Mouse (Mus musculus) liver, embryonic 13.5 days (tissue): ENCODE data around the gene Heatr5b. TPM values are rescaled to one million over a fixed set of nuclear protein-coding genes. Genes with fewer than 3 reads are reported as not detected.

ENCODE experiments used
- ATAC-seq: fragments of 200-750 bp; cut with Nextera tagmentation; 2 replicates; pipeline ENCODE4 v1.8.0; 2017; ENCODE audit warnings: low read depth, mild to moderate bottlenecking, moderate number of reproducible peaks, moderate library complexity
- DNase-seq: peaks from one replicate; pipeline ENCODE4 v3.0.0; 2022
- H3K27ac ChIP-seq: fragments of 300-500 bp; sonication (generic); 2 replicates; pipeline ENCODE4 v1.5.1; 2015; ENCODE audit warnings: moderate library complexity, mild to moderate bottlenecking, inconsistent platforms
- H3K27me3 ChIP-seq: fragments of 300-500 bp; sonication (generic); 2 replicates; pipeline ENCODE4 v1.6.1; 2015; ENCODE audit warnings: mild to moderate bottlenecking, inconsistent platforms
- H3K36me3 ChIP-seq: fragments of 300-500 bp; sonication (generic); 2 replicates; pipeline ENCODE4 v1.6.1; 2015; ENCODE audit warnings: mild to moderate bottlenecking, inconsistent platforms
- H3K4me1 ChIP-seq: fragments of 300-500 bp; sonication (generic); replicated peaks from 2 replicates; pipeline ENCODE4 v1.6.1; 2015; ENCODE audit warnings: inconsistent platforms
- H3K4me2 ChIP-seq: fragments of 300-500 bp; sonication (generic); 2 replicates; pipeline ENCODE4 v1.6.1; 2015; ENCODE audit warnings: inconsistent platforms, mild to moderate bottlenecking, moderate library complexity
- H3K4me3 ChIP-seq: fragments of 300-500 bp; sonication (generic); replicated peaks from 2 replicates; pipeline ENCODE4 v1.5.1; 2015; ENCODE audit warnings: mild to moderate bottlenecking, inconsistent platforms
- H3K9ac ChIP-seq: fragments of 300-500 bp; sonication (generic); 2 replicates; pipeline ENCODE4 v1.6.1; 2015; ENCODE audit warnings: mild to moderate bottlenecking, inconsistent platforms
- H3K9me3 ChIP-seq: fragments of 300-500 bp; sonication (generic); replicated peaks from 2 replicates; pipeline ENCODE4 v1.6.1; 2016; ENCODE audit warnings: inconsistent platforms
- WGBS: fragments of 180-500 bp; shearing (Covaris S2); methylation state at CpG from one replicate; pipeline ENCODE4 v1.1.7; 2015; ENCODE audit not compliant: insufficient replicate concordance; 5-methylcytosine and 5-hydroxymethylcytosine counted together
- polyA plus RNA-seq: library from polyadenylated mRNA; unstranded; fragments of >200 nt; fragmentation: Nextera tagmentation; extraction: Ambion mirVana; gene quantifications from 2 replicates; pipeline ENCODE4 v1.2.1, GENCODE M21; 2015

The Heatr5b gene
- 4.3 and 4.8 TPM in 2 replicates for polyA plus RNA-seq

DNA sequence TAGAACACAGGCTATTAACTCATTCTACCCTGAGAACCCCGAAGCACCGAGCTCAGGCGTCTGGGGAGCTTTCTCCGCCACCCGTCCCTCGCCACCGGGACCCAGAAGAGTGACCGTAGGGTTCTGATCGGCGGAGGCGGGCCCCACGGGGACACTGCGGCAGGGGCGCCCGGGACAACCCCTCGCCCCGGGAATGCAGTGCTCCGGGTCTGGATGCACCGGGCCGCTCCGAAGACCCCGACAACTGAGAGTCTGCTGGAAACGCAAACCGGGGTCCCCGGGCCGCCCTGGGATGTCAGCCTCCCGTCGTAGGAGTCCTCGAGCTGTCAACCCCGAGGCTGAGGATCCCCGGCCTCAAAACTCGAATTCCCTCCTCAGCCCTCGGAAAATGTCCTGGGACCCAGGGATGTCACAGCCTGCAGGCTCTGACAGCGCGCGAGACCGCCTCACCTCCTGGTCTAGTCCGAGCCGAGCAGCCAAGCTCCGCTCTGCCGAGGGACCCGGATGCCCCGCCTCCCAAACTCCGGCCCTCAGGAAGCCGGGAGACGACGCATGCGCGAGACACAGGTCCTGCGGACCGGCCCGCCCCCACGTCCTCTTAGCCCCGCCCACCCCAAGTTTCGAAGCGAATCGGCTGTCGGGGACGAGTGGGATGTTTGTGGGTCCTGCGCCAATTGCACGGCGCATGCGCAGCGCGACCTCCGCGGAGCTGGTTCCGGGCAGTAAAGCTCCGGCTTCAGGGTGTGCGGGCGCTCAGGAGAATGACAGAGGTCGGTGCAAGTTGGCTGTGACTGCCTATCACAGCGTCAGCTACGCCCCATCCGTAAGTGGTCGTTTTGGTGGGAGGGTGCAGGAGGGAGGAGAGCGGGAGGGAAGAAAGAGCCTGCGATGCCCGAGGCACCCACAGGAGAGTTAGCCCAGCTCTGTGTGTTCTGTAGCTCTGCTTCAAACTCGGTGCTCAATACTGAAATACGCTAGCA is at the start of gene Heatr5b, which contains the start of gene Gpatch11:
Gene Heatr5b, minus strand, starts transcription at position 509 of the 980 bp plus-strand sequence.
Gene Gpatch11, plus strand, starts transcription at position 712 of the 980 bp plus-strand sequence.
- Histone ChIP-seq H3K4me1 (peaks cover 15% of the 10 kb centered on the region), H3K9me3 (no peaks in the 10 kb centered on the region), H3K4me3 (peak within 1 kb of the TSS; percentile 90), H3K4me2 (peak within 1 kb of the TSS; percentile 85), H3K27me3 (no peaks in the 10 kb centered on the region), H3K27ac (peak within 1 kb of the TSS; percentile 93), H3K36me3 (peaks cover 18% of the 10 kb centered on the region), H3K9ac (peak within 1 kb of the TSS; percentile 93)
- WGBS: under 1% methylated on average over 81 of the region's 81 CpGs
- peak; percentile 95 for DNase-seq
- peak; percentile 97 for ATAC-seq

DNA sequence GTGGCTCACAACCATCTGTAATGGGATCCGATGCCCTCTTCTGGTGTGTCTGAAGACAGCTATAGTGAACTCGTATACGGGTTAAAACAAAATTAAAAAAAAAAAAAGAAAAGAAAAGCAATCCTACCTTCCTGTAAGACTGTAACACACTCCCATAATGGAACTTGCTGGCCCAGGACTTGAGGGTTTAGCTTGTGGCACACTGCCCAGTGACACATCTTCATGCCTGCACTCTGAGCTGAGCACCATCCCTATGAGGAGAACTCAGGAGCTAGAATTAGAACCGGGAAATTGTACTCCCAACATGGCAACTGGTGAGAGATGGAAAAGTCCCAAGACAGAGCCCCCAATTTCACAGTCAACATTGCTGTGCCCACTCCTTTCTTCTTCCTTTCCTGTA is 48.1 kb upstream of the Heatr5b start:
- H3K4me3 ChIP-seq: no peak overlapping the region
- no peak overlapping the region for H3K27ac ChIP-seq
- no peak for ATAC-seq
- H3K9me3 ChIP-seq: no peaks in the 10 kb centered on the region
- H3K4me2 ChIP-seq: peak overlapping the region; percentile 75; the same call in 1 of the 2 replicates
- no peaks in the 10 kb centered on the region for H3K27me3 ChIP-seq
- H3K9ac ChIP-seq: no peak overlapping the region
- DNase-seq: no peak
- 91% methylated on average over 4 of the region's 4 CpGs for WGBS
- H3K4me1 ChIP-seq: peaks cover 22% of the 10 kb centered on the region
- H3K36me3 ChIP-seq: peaks cover 19% of the 10 kb centered on the region

DNA sequence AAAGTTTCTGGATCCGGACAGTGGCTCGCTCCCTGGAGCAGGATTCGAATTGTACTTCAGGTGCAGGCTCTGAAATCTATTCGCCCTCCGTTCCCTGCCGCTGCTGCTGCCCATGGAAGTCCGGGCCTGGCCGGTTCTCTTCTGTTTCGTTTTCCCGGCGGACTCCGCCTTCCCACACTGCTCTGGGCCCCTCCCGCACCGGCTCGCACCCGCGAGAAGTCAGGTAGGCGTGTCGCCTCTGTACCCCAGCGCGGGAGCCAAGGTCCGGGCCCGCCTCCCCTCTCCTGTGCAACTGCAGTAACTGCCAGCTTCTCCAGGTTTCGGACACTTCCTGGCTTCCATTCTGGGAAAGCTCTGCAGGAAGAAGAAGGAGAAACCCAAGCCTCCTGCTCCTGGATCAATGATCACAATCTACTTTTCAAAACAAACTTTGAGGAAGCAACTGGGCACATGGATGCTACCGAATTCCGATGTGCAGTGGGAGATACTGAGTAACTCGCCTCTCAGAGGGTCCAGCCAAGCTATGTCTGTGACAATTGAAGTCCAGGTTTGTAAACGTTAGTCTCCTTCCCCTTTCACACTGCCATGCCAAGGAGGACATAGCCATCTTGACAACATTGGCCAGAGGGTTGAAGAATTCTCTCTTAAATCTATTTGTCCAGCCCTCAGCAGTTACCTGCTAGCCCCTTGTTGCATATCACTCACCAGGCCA is 47.4 kb upstream of the Heatr5b start, which contains the start of gene Eif2ak2:
Gene Eif2ak2, minus strand, starts transcription at position 173 of the 712 bp plus-strand sequence.
- peak; percentile 99 for ATAC-seq
- peaks cover 22% of the 10 kb centered on the region for H3K4me1 ChIP-seq
- peak within 1 kb of the TSS; percentile 82 for H3K27ac ChIP-seq
- no peaks in the 10 kb centered on the region for H3K27me3 ChIP-seq
- no peaks in the 10 kb centered on the region for H3K9me3 ChIP-seq
- H3K4me2 ChIP-seq: peak within 1 kb of the TSS; percentile 75
- peak within 1 kb of the TSS; percentile 89 for H3K9ac ChIP-seq
- peak within 1 kb of the TSS; percentile 83 for H3K4me3 ChIP-seq
- H3K36me3 ChIP-seq: peaks cover 26% of the 10 kb centered on the region
- DNase-seq: peak; percentile 82
- WGBS: 2% methylated on average over 28 of the region's 28 CpGs

DNA sequence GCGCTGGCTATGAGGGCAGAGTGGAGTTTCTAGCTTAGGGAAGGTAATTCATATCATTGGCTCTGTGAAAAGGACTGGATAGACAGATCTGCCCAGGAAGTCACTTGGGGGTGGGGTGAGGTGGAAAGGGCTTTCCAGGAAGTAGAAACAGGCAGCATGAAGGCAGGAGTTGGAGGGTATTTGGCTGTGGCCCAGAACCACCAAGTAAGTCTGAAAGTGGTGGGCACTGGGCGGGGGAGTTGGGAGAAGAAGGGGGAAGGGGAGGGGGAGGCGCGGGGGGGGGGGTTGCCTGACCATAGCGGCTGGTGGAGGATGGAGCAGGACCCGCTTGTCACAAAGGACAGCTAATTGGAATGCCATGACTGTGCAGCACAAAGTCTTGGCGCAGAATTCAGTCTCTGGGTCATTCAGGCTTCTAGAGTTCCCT is 46.7 kb upstream of the Heatr5b start:
- no peak for DNase-seq
- no peaks in the 10 kb centered on the region for H3K9me3 ChIP-seq
- H3K27ac ChIP-seq: peak overlapping the region; percentile 82
- peak overlapping the region; percentile 89 for H3K9ac ChIP-seq
- peak; percentile 39 for ATAC-seq
- WGBS: 4% methylated on average over 6 of the region's 7 CpGs
- no peaks in the 10 kb centered on the region for H3K27me3 ChIP-seq
- H3K36me3 ChIP-seq: peaks cover 33% of the 10 kb centered on the region
- peaks cover 22% of the 10 kb centered on the region for H3K4me1 ChIP-seq
- peak overlapping the region; percentile 83 for H3K4me3 ChIP-seq
- peak overlapping the region; percentile 75 for H3K4me2 ChIP-seq

DNA sequence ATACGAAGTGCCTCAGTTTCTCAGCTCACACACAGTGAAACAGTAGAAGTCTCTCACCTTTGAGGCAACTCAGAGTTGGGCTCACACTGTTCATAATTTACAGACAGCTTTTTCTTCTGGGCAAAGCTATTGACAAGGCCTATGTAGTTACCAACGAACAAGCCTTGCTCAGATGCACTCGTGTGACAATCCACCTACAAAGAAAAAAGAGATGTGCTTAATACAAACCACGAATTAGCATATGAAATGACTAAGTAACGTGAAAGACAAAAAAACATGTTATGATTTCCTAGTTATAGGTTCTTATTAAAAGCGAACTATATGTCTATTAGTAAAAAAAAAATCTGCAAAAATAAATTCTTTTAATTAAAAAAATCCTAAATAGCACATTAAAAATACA is 38.7 kb upstream of the Heatr5b start:
- H3K36me3 ChIP-seq: peaks cover 70% of the 10 kb centered on the region

DNA sequence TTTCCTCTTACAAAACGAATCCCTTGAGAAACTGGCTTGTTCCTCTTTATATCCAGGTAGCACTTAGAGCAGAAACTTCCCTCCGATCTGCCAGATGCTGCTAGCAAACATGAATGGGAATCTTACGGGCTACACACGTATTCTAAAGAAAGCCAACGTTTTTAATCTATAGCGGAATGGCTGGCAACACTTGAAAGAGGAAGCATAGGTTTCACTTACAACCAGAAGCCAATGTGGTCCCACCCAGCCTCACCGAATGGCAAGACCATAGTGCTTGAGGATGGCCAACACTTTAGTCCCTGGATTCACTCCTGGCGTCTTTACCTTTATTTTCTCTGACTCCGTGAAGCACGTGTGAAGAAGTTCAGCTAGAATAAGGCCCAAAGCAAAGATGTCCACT is 21.1 kb upstream of the Heatr5b start:
- no peak for DNase-seq
- Histone ChIP-seq H3K4me2 (no peak overlapping the region), H3K4me1 (no peaks in the 10 kb centered on the region; the same call in 1 of the 2 replicates), H3K27me3 (no peaks in the 10 kb centered on the region), H3K9me3 (no peaks in the 10 kb centered on the region), H3K4me3 (no peak overlapping the region), H3K9ac (no peak overlapping the region), H3K36me3 (peaks cover 68% of the 10 kb centered on the region), H3K27ac (no peak overlapping the region)
- no peak for ATAC-seq
- whole genome bisulfite sequencing: 79% methylated on average over 10 of the region's 10 CpGs

More for the DNA sequence above, 38.7 kb upstream of the Heatr5b start:
- WGBS: 85% methylated on average over 6 of the region's 6 CpGs
- no peak overlapping the region for H3K9ac ChIP-seq
- H3K4me2 ChIP-seq: no peak overlapping the region
- no peaks in the 10 kb centered on the region for H3K27me3 ChIP-seq
- no peaks in the 10 kb centered on the region for H3K4me1 ChIP-seq
- H3K27ac ChIP-seq: no peak overlapping the region
- no peak for DNase-seq
- no peaks in the 10 kb centered on the region for H3K9me3 ChIP-seq
- no peak for ATAC-seq
- no peak overlapping the region for H3K4me3 ChIP-seq

DNA sequence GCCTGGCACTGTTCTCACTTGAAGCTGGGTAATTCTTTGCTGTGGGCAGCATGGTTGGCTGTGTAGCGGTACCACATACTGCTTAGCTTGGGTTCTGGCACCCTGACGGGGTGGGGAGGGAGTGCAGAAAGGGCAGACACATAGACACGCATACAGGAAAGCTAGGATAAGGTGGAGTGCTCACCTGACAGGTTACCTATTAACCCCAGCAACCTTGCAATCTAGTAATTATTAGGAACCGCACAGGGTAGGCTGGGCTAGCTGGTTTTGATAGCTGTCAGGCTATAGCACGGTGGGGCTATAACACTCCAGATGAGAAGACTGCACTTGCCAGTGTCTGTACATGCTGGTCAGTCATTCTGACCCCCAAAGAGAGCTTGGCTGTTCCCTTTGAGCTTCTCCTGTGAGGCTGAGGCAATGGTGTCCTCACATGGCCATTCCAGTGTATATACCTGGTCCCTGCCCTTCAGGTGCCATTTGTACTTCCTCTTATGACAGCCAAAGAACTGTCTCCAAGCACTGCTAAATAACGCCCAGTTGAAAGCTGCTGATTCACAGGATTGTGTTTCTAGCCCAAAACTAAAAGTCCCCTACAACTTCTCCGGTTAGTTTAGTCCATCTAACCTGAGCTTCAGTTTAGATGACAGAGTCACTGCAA is 7.2 kb upstream of the Heatr5b start:
- Histone ChIP-seq H3K36me3 (peaks cover 71% of the 10 kb centered on the region), H3K9ac (no peak overlapping the region), H3K27ac (no peak overlapping the region), H3K4me2 (no peak overlapping the region), H3K4me3 (no peak overlapping the region), H3K4me1 (peaks cover 3% of the 10 kb centered on the region; the same call in 1 of the 2 replicates), H3K27me3 (no peaks in the 10 kb centered on the region), H3K9me3 (no peaks in the 10 kb centered on the region)
- WGBS: 82% methylated on average over 7 of the region's 7 CpGs
- DNase-seq (no peak), ATAC-seq (no peak)

DNA sequence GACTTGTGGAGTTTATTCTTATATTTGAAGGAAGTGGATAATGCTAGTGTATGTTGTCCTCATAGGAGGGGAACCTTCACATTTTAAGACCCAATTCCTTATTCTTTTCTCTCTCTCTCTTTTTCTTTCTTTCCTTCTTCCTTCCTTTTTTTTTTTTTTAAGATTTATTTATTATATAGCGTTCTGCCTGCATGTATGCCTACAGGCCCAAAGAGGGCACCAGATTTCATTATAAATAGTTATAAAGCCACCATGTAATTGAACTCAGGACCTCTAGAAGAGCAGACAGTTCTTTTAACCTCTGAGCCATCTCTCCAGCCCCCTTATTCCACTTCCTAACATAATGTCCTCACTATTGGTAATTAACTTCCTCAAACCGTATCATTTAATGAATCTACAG is 892 bp upstream of the Heatr5b start:
- ATAC-seq: no peak
- Histone ChIP-seq H3K4me3 (peak overlapping the region; percentile 90), H3K27me3 (no peaks in the 10 kb centered on the region), H3K9ac (peak overlapping the region; percentile 79), H3K36me3 (peaks cover 20% of the 10 kb centered on the region), H3K9me3 (no peaks in the 10 kb centered on the region), H3K27ac (peak overlapping the region; percentile 93), H3K4me2 (peak overlapping the region; percentile 83), H3K4me1 (peaks cover 15% of the 10 kb centered on the region)
- WGBS: 36% methylated on average over 2 of the region's 2 CpGs
- no peak for DNase-seq

DNA sequence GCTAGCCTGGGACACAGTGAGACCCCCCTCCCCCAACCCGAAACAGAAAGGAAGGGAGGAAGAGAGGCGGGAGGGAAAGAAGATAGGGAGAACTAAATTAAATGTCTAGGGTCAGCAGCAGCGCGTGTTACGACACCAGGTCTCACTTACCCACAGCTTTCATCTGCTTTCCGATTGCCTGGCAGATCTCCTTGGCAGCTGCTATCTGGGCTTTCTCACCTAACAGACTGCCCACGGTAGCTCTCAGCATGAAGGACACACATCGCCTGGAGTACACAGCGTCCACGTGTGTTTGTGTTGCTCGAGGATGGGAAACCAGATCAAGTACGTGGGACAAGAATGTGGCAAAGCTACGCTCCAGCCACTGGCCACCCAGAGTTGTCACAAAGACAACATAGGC is 10.8 kb downstream of the Heatr5b start:
- no peak overlapping the region for H3K4me2 ChIP-seq
- no peak for ATAC-seq
- no peak overlapping the region for H3K4me3 ChIP-seq
- no peaks in the 10 kb centered on the region for H3K4me1 ChIP-seq
- no peak overlapping the region for H3K9ac ChIP-seq
- no peaks in the 10 kb centered on the region for H3K27me3 ChIP-seq
- H3K9me3 ChIP-seq: no peaks in the 10 kb centered on the region
- 86% methylated on average over 13 of the region's 13 CpGs for WGBS
- no peak overlapping the region for H3K27ac ChIP-seq
- no peak for DNase-seq
- H3K36me3 ChIP-seq: peaks cover 55% of the 10 kb centered on the region

DNA sequence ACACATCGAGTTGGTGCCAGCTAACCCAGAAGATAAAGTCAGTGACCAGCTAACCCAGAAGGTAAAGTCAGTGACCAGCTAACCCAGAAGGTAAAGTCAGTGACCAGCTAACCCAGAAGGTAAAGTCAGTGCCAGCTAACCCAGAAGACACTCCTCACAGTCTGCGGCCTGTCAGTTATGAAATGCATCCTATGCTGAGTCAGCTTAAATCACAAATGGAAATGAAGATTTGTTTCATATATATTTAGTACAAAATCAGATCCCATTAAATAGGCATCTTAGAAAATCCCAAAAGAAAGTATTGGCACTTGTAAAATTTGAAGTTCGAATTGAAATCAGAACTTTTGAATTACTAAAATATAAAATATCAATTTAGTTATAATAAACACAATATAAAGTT is 25.6 kb downstream of the Heatr5b start:
- Histone ChIP-seq H3K9me3 (no peaks in the 10 kb centered on the region), H3K4me1 (no peaks in the 10 kb centered on the region), H3K9ac (no peak overlapping the region), H3K27me3 (no peaks in the 10 kb centered on the region), H3K4me2 (no peak overlapping the region), H3K36me3 (peaks cover 32% of the 10 kb centered on the region), H3K4me3 (no peak overlapping the region), H3K27ac (no peak overlapping the region)
- WGBS: 82% methylated on average over 3 of the region's 3 CpGs
- ATAC-seq (no peak), DNase-seq (no peak)

DNA sequence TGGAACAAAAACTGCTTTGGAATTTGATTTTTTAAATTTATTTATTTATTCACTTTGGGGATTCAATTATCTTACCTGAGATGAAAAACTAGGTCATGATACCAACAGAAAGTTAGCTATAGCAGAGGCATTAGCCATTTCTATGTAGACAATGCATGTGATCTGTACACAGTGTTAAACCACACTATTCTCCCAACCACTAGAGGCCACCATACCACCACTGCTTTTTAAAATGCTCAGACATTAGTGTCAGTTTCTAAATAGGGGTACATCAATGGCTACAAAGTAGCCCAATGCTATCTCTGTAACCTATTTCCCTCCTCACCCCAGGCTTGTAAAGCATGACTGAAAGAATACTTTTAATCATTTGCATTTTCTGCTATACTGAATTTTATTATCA is 26.1 kb downstream of the Heatr5b start:
- H3K4me2 ChIP-seq: no peak overlapping the region
- H3K4me1 ChIP-seq: no peaks in the 10 kb centered on the region
- no peaks in the 10 kb centered on the region for H3K9me3 ChIP-seq
- H3K9ac ChIP-seq: no peak overlapping the region
- no peaks in the 10 kb centered on the region for H3K27me3 ChIP-seq
- no peak overlapping the region for H3K27ac ChIP-seq
- H3K36me3 ChIP-seq: peaks cover 33% of the 10 kb centered on the region
- no peak for DNase-seq
- ATAC-seq: no peak
- H3K4me3 ChIP-seq: no peak overlapping the region
